Mouse (Mus musculus): ENCODE data around the gene Agps.

DNA sequence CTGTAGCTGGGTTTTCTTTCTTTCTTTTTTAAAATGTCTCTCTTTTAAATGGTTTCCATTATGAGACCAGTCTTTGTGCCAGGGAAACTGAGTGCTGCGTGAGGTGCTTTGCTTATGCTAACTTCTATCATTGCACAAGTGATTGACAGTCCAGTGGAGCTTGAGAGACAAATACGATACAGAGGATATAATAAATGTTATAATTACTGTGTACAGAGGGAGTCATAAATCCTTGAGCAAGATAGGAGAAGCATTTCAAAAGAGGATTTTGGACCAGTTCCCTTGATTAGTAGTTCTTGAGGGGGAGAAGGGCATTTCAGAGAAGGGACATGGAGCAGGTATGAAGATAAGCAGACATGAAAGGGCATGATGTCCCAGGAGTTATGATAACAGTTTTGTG, 10.3 kb downstream of the Agps start:
- TF ChIP-seq POLR2A (IDR thresholded peaks at IDR 0.05; ENCODE audit: borderline replicate concordance, extremely low read depth, insufficient read depth, insufficient read length, poor library complexity, severe bottlenecking) (no peak), CTCF (IDR thresholded peaks at IDR 0.05; ENCODE audit: borderline replicate concordance, extremely low read depth, insufficient read depth, insufficient read length) (no peak)

Data from brain, embryonic 14.5 days (tissue).